Mouse (Mus musculus) brain, embryonic 14.5 days (tissue): ENCODE results near the gene Eppin. TPM values are rescaled to one million over a fixed set of nuclear protein-coding genes. Genes with fewer than 3 reads are reported as not detected.

Experiments used
- DNase-seq: peaks from one replicate; pipeline ENCODE4 v3.0.0-alpha.2; 2011; ENCODE audit warnings: low read depth
- CTCF ChIP-seq: fragments of 200-500 bp; IDR thresholded peaks from 2 replicates; pipeline ENCODE4 v1.5.1; 2012; ENCODE audit warnings: inconsistent platforms, mild to moderate bottlenecking, moderate library complexity, borderline replicate concordance; ENCODE audit not compliant: insufficient read depth, insufficient read length; ENCODE audit errors: extremely low read depth
- POLR2A ChIP-seq: fragments of 200-500 bp; IDR thresholded peaks from 2 replicates; pipeline ENCODE4 v1.6.1; 2012; ENCODE audit warnings: mild to moderate bottlenecking, inconsistent platforms, borderline replicate concordance; ENCODE audit not compliant: poor library complexity, insufficient read depth, insufficient read length, severe bottlenecking; ENCODE audit errors: extremely low read depth
- polyA plus RNA-seq: library from polyadenylated mRNA; depleted of rRNA; stranded (reverse); fragments of >200 nt; gene quantifications from 2 replicates; pipeline ENCODE4 v1.2.3, GENCODE M21; 2012

The Eppin gene
- polyA plus RNA-seq, 1 experiment = not detected

DNA sequence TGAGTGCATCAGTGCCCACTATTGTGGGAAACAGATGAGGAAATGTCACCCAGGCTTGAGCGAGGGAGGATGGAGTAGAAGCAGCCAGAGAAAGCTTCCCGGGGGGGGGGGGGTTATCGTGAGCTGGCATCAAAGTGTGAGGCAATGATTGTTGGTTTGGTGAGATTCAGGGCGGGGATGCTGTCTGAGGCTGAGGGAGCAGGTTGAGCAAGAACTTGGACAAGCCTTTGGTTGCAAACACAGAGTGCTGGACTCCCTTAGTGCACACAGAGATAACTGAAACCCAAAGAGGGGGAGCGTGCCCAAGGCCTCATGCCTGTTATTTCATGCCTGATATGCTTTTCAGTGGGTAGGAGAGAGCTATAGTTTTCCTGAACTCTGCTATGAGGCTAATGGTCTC, 25.9 kb downstream of the Eppin start:
- no peak for TF ChIP-seq CTCF
- no peak for TF ChIP-seq POLR2A
- DNase-seq = no peak

DNA sequence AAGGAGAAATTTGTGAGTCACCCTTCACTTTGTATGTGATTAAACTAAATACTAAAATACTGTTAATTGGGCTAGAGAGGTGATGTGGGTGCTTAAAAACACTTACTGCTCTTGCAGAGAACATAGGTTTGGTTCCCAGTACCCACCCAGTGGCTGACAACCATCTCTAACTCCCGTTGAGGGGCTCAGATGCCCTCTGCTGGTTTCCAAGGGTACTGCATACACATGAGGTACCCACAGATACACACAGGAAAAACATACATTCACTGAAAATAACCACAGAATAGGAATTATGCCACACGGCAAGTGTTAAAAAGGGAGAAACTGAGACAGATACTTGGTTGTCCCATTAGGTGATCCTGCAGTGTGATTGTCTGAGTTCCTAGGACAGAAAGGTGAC, 26.4 kb downstream of the Eppin start:
- DNase-seq = no peak
- TF ChIP-seq POLR2A (no peak), CTCF (peak; percentile 31; the same call in 1 of the 2 replicates)

- no peak for TF ChIP-seq POLR2A
- DNase-seq = peak; percentile 15
Observed at GRCm38 (mm10) chr2:164564346-164564745, 29.0 kb downstream of the Eppin start.

GRCm38 (mm10) chr2:164563339-164564038, 29.9 kb downstream of the Eppin start:
- TF ChIP-seq POLR2A (no peak), CTCF (peak; percentile 71)
- DNase-seq = peak; percentile 80

GRCm38 (mm10) chr2:164562391-164563188, 30.8 kb downstream of the Eppin start, which contains the start of gene Wfdc2:
Gene Wfdc2, plus strand, starts transcription at chr2:164562413.
- peak; percentile 18 for DNase-seq
- no peak for TF ChIP-seq CTCF
- no peak for TF ChIP-seq POLR2A

DNA sequence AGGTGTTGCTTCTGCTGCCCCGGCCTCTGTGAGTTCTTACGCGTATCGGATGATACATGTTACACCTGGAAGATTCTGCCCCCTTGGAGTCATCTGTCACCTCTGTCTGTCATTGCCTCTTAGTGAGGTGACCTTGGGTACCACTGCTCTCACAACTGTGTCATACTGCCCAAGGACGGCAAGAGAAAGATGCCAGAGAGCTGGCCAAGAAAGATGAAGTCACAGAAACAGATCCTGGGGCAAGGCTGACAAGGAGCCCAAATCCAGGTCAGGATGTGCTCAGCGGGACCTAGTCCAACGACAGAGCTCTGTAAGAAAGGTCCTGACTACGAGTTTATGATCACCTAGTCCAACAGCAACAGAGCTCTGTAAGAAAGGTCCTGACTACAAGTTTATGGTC, 33.3 kb downstream of the Eppin start:
- DNase-seq = no peak
- TF ChIP-seq CTCF (no peak), POLR2A (no peak)

DNA sequence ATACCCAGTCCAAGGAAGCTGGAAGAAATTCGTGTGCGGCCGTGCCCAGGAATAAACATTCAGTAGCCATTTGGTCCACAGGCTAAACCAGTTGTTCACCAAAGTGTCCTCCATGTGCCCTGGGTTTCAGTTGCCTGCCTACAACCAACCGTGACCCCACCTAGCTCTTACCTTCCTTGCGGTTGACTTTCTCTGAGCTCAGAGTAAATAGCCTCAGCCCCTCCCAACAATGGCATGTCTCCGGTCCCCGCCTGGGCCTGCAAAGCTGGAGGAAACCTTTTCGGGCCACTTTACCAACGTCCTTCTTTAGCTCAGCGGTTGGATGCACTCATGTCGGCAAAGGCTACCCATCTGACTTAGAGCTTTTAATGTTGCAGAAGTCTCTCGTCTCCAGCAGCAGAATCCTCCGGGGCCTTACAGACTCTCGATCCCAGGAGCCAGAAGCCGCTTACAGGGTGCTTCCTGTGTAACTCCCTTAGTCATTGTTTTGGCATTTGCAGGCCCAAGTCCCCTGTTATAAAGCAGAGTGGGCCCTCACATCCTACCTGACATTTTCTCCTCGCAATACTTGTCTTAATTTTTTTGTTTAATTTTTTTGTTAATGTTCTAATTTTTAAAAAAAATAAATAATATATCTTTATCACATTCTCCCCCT, 34.3 kb downstream of the Eppin start:
- TF ChIP-seq POLR2A (no peak), CTCF (no peak)
- DNase-seq = no peak

DNA sequence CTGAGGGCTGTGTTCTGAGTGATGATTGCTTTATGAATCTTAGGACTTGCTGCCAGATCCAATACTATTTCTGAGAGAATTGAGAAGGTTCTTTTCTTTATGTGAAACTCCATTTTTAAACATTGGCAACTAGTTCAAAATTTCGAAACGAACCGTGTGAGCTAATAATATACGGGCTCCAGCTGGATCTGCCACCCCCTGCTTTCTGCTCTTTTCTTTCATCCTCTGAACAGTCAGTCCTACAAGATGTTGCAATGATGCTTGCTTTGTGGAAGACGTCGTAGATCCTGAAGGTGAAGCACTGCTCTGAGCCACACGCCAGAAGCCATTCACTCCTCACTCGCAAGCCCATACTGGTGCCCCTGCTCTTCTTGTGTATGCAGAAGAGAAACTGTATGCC, 35.0 kb downstream of the Eppin start:
- no peak for DNase-seq
- TF ChIP-seq CTCF (no peak), POLR2A (no peak)

GRCm38 (mm10) chr2:164551502-164551901, 41.9 kb downstream of the Eppin start:
- no peak for TF ChIP-seq POLR2A
- TF ChIP-seq CTCF = no peak
- no peak for DNase-seq

DNA sequence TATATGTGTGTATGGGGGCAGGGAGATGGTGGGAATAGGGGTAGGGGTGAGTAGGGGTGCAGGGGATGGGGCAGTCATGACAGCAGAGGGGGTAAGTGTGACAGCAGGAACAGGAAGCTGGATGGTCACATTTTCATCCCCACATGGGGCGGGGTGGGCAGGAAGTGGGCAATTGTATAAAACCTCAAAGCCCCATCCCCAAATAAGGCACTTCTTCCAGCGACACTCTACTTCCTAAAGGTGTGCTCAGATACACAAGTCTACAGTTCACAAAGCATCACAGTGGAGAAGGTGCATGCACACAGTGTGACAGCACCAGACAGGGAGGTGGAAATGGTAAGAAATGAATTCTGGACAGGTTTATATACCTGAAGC, 42.5 kb downstream of the Eppin start:
- TF ChIP-seq POLR2A (no peak), CTCF (no peak)
- DNase-seq = no peak

DNA sequence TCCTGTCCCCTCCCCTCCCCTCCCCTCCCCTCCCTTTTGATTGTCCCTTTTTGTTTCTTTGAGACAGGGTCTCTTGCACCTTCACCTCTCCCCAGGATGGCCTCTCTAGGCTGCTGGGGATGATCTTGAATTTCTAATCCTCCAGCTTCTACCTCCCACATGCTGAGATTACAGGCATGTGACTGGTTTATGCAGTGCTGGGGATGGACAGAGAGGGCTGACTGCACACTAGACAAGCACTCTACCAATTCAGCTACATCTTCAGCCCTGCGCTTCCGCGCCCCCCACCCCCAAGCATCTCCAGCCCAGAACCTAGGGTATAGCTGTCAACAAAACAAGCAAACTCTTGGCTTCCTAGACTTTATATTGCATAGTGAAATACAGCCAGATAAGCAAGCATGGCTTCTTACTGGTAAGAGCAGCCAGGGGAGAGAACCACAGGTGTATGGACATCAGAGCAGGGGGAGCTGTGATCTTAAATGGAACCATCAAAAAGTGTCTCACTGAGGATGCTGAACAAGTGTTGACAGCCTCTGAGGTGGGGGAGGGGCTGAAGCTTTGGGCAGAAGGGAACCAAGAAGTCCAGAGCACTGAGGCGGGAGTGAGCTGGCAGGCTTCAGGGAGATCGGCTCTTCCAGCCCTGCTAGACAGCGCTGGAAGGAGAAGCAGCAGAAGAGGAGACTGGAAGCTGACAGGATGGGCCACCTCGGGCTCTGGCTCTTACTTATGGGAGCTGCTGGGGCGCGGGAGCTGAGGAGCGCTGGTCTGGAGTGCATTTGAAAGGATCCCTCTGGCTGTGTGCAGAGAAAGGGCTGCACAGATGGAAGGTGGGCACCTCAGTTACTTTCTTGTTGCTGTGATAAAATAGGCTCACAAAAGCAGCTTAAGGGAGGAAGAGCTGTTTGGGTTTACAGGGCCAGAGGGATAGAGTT, 43.2 kb downstream of the Eppin start:
- DNase-seq = no peak
- TF ChIP-seq POLR2A = no peak
- TF ChIP-seq CTCF = no peak

- DNase-seq = no peak
- no peak for TF ChIP-seq POLR2A
- TF ChIP-seq CTCF = no peak
Observed at GRCm38 (mm10) chr2:164549338-164549737, 44.1 kb downstream of the Eppin start.

GRCm38 (mm10) chr2:164544454-164545097, 48.8 kb downstream of the Eppin start:
- DNase-seq = no peak
- TF ChIP-seq CTCF = no peak
- TF ChIP-seq POLR2A = no peak

- DNase-seq = no peak
- TF ChIP-seq CTCF = no peak
Observed at GRCm38 (mm10) chr2:164543745-164544144, 49.6 kb downstream of the Eppin start.
